Mouse (Mus musculus): ENCODE results near the gene Atp6v1c2. TPM values are rescaled to one million over a fixed set of nuclear protein-coding genes. Genes with fewer than 3 reads are reported as not detected.

Atp6v1c2 gene
- total and polyA plus RNA-seq, 3 experiments = not detected

DNA sequence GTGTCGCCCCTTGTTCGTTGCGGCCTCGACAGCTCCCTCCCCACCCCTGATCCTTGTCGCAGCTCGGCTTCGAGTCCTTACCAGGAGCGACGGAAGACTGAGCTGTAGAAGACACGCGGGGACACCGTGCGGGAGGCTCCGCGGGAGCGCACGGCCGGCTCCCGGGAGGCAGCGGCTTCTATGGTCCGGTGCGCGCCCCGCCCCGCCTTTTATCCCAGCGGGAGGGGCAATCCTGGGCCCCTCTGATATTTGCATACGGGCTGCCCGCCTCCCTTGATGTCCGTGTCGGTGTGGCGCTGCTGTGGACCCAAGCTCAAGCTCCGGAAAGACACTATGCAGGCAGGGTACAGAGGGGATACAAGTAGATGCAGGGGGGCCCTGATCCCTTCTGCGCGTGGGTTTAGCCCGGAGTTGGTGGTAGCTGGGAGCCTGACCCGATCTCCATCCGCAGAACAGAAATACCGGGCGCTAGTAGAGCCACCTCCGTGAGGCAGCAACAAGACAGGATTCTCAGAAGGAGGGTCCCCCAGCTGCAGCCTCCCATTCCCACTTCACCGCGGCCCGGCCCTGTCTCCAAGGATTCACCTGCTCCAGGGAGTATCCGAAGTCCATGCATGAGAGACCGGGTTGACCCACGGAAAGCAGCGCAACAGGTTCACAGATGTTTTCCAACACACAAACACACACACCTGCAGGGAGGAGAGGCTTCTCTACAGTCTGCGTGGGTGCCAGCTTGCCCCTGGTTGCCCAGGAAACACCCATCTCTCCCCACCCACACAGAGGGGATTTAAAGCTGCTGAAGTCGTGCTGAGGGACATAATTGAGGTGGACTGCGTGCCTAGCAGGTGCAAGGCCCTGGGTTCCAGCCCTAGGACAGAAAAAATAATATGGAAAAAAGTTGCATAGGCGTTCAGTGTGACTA is 4.3 kb downstream of the Atp6v1c2 start:
- TF ChIP-seq SMC3 (IDR thresholded peaks at IDR 0.05; ENCODE audit: low read depth, low read length) (no peak), ZC3H11A (IDR thresholded peaks at IDR 0.05; ENCODE audit: low read depth, low read length) (no peak), ZMIZ1 (IDR thresholded peaks at IDR 0.05; ENCODE audit: low read depth, low read length) (no peak), NRF1 (IDR thresholded peaks at IDR 0.05; ENCODE audit: insufficient read depth, low read depth, low read length, poor library complexity, severe bottlenecking) (no peak), ELF1 (IDR thresholded peaks at IDR 0.05; ENCODE audit: low read depth, low read length) (no peak), KAT2A (conservative IDR thresholded peaks at IDR 0.05; ENCODE audit: low read depth, low read length) (no peak), POLR2A (IDR thresholded peaks at IDR 0.05; ENCODE audit: control insufficient read depth in 1 of 2, insufficient read depth in 1 of 2, low read depth in 1 of 2, low read length in 2 of 2, poor library complexity in 1 of 2) (no peak), POLR2AphosphoS5 (IDR thresholded peaks at IDR 0.05; ENCODE audit: borderline replicate concordance, low read depth, low read length) (no peak), MEF2A (IDR thresholded peaks at IDR 0.05; ENCODE audit: extremely low read depth, insufficient replicate concordance, low read depth, low read length, poor library complexity, severe bottlenecking) (no peak), TBP (IDR thresholded peaks at IDR 0.05; ENCODE audit: low read depth, low read length) (no peak), NELFE (IDR thresholded peaks at IDR 0.05; ENCODE audit: low read depth, low read length) (no peak), BHLHE40 (IDR thresholded peaks at IDR 0.05; ENCODE audit: borderline replicate concordance, low read depth, low read length) (no peak), MYC (IDR thresholded peaks at IDR 0.05; ENCODE audit: low read depth, low read length) (no peak), E2F4 (IDR thresholded peaks at IDR 0.05; ENCODE audit: borderline replicate concordance, low read depth, low read length) (no peak), TAL1 (IDR thresholded peaks at IDR 0.05; ENCODE audit: low read length) (no peak), MAX (IDR thresholded peaks at IDR 0.05; ENCODE audit: low read length) (no peak), SIN3A (IDR thresholded peaks at IDR 0.05; ENCODE audit: low read length) (no peak), EP300 (IDR thresholded peaks at IDR 0.05; ENCODE audit: low read depth in 1 of 2, low read length in 2 of 2) (no peak), USF2 (IDR thresholded peaks at IDR 0.05; ENCODE audit: borderline replicate concordance in 1 of 2, insufficient read depth in 1 of 2, low read depth in 1 of 2, low read length in 2 of 2) (no peak), ZKSCAN1 (IDR thresholded peaks at IDR 0.05; ENCODE audit: low read depth, low read length) (no peak)
- Histone ChIP-seq H3K4me1 (ENCODE audit: control insufficient read depth in 1 of 2, insufficient read depth in 2 of 2, low read length in 2 of 2) (no peaks in the 10 kb centered on the region), H3K4me3 (ENCODE audit: control insufficient read depth in 1 of 2, insufficient read depth in 1 of 2, low read depth in 2 of 2, low read length in 2 of 2) (no peak overlapping the region), H3K9me3 (replicated peaks; ENCODE audit: insufficient read depth, low read length) (no peaks in the 10 kb centered on the region), H3K36me3 (ENCODE audit: control insufficient read depth in 1 of 2, insufficient read depth in 2 of 2, low read length in 2 of 2) (no peaks in the 10 kb centered on the region), H3K79me2 (ENCODE audit: control insufficient read depth, insufficient read depth, low read length, poor library complexity) (no peaks in the 10 kb centered on the region), H3K9ac (ENCODE audit: control insufficient read depth, low read depth, low read length, poor library complexity, severe bottlenecking) (no peak overlapping the region), H3K27me3 (ENCODE audit: control insufficient read depth in 1 of 2, insufficient read depth in 2 of 2, low read length in 2 of 2) (peaks cover 0 to 6% of the 10 kb centered on the region in 2 experiments), H3K27ac (ENCODE audit: control insufficient read depth, low read depth, low read length) (no peak overlapping the region)
- no peak for DNase-seq (ENCODE audit: low read depth, low spot score)
